Mouse (Mus musculus) spleen, adult 18-20 months (tissue): ENCODE data around the gene Izumo4.

Source experiments
- DNase-seq, 2 experiments: peaks; one replicate each; pipeline ENCODE4 v3.0.0; 2022; ENCODE audit warnings: mixed read lengths in 2 of 2

The Izumo4 gene

GRCm38 (mm10) chr10:80732611-80733101, 30.7 kb downstream of the Izumo4 start:
- no peak for DNase-seq

GRCm38 (mm10) chr10:80736731-80737130, 34.7 kb downstream of the Izumo4 start:
- DNase-seq = no peak

GRCm38 (mm10) chr10:80738657-80739056, 36.7 kb downstream of the Izumo4 start:
- DNase-seq = no peak

- DNase-seq = no peak
Observed at GRCm38 (mm10) chr10:80741146-80741545, 39.2 kb downstream of the Izumo4 start.

- DNase-seq = no peak
Observed at GRCm38 (mm10) chr10:80741634-80742179, 39.7 kb downstream of the Izumo4 start.

- DNase-seq = peak; percentile 95 to 96
Observed at GRCm38 (mm10) chr10:80742180-80742978, 40.4 kb downstream of the Izumo4 start, which contains the start of gene Ap3d1. Gene Ap3d1, minus strand, starts transcription at chr10:80742264.

GRCm38 (mm10) chr10:80744262-80744661, 42.3 kb downstream of the Izumo4 start:
- peak in 1 of 2 experiments; percentile 36 for DNase-seq

- DNase-seq = peak; percentile 62 to 77
Observed at GRCm38 (mm10) chr10:80747410-80747809, 45.4 kb downstream of the Izumo4 start.

GRCm38 (mm10) chr10:80748609-80749008, 46.6 kb downstream of the Izumo4 start:
- peak in 1 of 2 experiments; percentile 47 for DNase-seq

GRCm38 (mm10) chr10:80751188-80751832, 49.3 kb downstream of the Izumo4 start:
- peak in 1 of 2 experiments; percentile 17 for DNase-seq

- DNase-seq = peak; percentile 41 to 57
Observed at GRCm38 (mm10) chr10:80752079-80752625, 50.2 kb downstream of the Izumo4 start.

GRCm38 (mm10) chr10:80754594-80755290, 52.8 kb downstream of the Izumo4 start, which contains the start of gene Dot1l:
Gene Dot1l, plus strand, starts transcription at chr10:80755206.
- DNase-seq = peak; percentile 98 to 99
